Mouse (Mus musculus): ENCODE measurements at regions not wholly inside any gene's neighbourhood (a gene's known extent, or its start where the extent isn't known, plus 50 kb on each side); places are given as distances from the start of the nearest gene placed in this dataset.

GRCm38 (mm10) chr15:36333857-36334256 lies 673.7 kb downstream of the Zfp706 start:
- H3K4me3 ChIP-seq (replicated peaks; ENCODE audit: low read depth, low read length) = no peak overlapping the region
- no peak overlapping the region for H3K4me2 ChIP-seq (ENCODE audit: low read length)
- H3K4me1 ChIP-seq (replicated peaks; ENCODE audit: insufficient read depth, low read length) = no peaks in the 10 kb centered on the region
- H3K27me3 ChIP-seq (ENCODE audit: insufficient read depth, low read length) = no peaks in the 10 kb centered on the region
- TF ChIP-seq CTCF (IDR thresholded peaks at IDR 0.05; ENCODE audit: low read depth) = no peak
- 64% methylated on average over 1 of the region's 1 CpGs for WGBS
- DNase-seq (ENCODE audit: low spot score) = no peak
- H3K27ac ChIP-seq = no peak overlapping the region
- no peaks in the 10 kb centered on the region for H3K9me3 ChIP-seq (replicated peaks; ENCODE audit: low read length)
- no peak overlapping the region for H3K9ac ChIP-seq (ENCODE audit: low read depth, low read length)
- no peaks in the 10 kb centered on the region for H3K36me3 ChIP-seq (ENCODE audit: insufficient read depth, low read length)
- ATAC-seq (replicated peaks; ENCODE audit: low FRiP score, low read depth) = no peak

DNA sequence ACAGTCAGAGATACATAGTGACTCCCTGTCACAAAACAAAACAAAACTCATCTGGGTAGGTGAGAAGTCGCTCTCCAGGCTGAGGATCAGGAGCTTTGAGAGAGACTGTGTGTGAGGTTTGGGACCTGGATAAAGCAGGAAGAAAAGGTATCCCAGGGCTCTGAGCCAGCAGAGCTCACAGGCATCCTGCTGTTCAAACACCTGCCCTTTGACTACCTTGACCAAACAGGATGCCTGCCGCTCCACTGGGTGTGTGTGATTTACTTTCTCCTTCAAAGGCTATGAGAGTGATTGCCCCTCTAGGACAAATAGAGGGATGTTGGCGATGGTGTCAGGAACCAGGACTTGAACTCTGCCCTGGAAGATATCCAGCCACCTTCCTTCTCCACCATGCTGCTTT lies 674.3 kb downstream of the Zfp706 start:
- DNase-seq (ENCODE audit: low spot score) = no peak
- Histone ChIP-seq H3K9me3 (replicated peaks; ENCODE audit: low read length) (no peaks in the 10 kb centered on the region), H3K4me3 (replicated peaks; ENCODE audit: low read depth, low read length) (no peak overlapping the region), H3K4me2 (ENCODE audit: low read length) (no peak overlapping the region), H3K4me1 (replicated peaks; ENCODE audit: insufficient read depth, low read length) (no peaks in the 10 kb centered on the region), H3K36me3 (ENCODE audit: insufficient read depth, low read length) (no peaks in the 10 kb centered on the region), H3K9ac (ENCODE audit: low read depth, low read length) (no peak overlapping the region), H3K27me3 (ENCODE audit: insufficient read depth, low read length) (no peaks in the 10 kb centered on the region), H3K27ac (no peak overlapping the region)
- ATAC-seq (replicated peaks; ENCODE audit: low FRiP score, low read depth) = no peak
- 54% methylated on average over 3 of the region's 3 CpGs for WGBS
- no peak for TF ChIP-seq CTCF (IDR thresholded peaks at IDR 0.05; ENCODE audit: low read depth)

Measured in kidney, postnatal 0 days (tissue).